Mouse (Mus musculus) heart, adult 18-20 months (tissue): ENCODE data around the gene Ptov1. TPM values are rescaled to one million over a fixed set of nuclear protein-coding genes. Genes with fewer than 3 reads are reported as not detected.

ENCODE experiments used
- DNase-seq, 2 experiments: peaks; one replicate each; pipeline ENCODE4 v3.0.0; 2021 to 2022; ENCODE audit warnings: mixed read lengths in 1 of 2
- total RNA-seq, 2 experiments: library from RNA; stranded (reverse); gene quantifications; 2 replicates each; pipeline ENCODE4 v1.2.3; 2021

The Ptov1 gene
- total RNA-seq, 2 experiments from 2014 or later: 173 to 184 TPM

GRCm38 (mm10) chr7:44841825-44842463 is 27.6 kb downstream of the Ptov1 start:
- no peak for DNase-seq

GRCm38 (mm10) chr7:44840426-44840825 is 29.2 kb downstream of the Ptov1 start:
- DNase-seq: no peak

GRCm38 (mm10) chr7:44839491-44840191 is 29.9 kb downstream of the Ptov1 start:
- peak in 1 of 2 experiments; percentile 51 for DNase-seq

GRCm38 (mm10) chr7:44839171-44839490 is 30.5 kb downstream of the Ptov1 start:
- DNase-seq: no peak

- DNase-seq: no peak
Observed at GRCm38 (mm10) chr7:44838073-44838472, 31.5 kb downstream of the Ptov1 start.

- no peak for DNase-seq
Observed at GRCm38 (mm10) chr7:44836423-44837053, 33.0 kb downstream of the Ptov1 start.

GRCm38 (mm10) chr7:44836016-44836404 is 33.6 kb downstream of the Ptov1 start:
- peak in 1 of 2 experiments; percentile 57 for DNase-seq

GRCm38 (mm10) chr7:44835373-44836015 is 34.1 kb downstream of the Ptov1 start:
- DNase-seq: no peak

- DNase-seq: no peak
Observed at GRCm38 (mm10) chr7:44832763-44833162, 36.8 kb downstream of the Ptov1 start.

- DNase-seq: no peak
Observed at GRCm38 (mm10) chr7:44828706-44829105, 40.9 kb downstream of the Ptov1 start.

GRCm38 (mm10) chr7:44826771-44827170 is 42.8 kb downstream of the Ptov1 start:
- DNase-seq: no peak

GRCm38 (mm10) chr7:44824872-44825271 is 44.7 kb downstream of the Ptov1 start:
- peak; percentile 77 to 94 for DNase-seq

GRCm38 (mm10) chr7:44823409-44823808 is 46.2 kb downstream of the Ptov1 start:
- DNase-seq: no peak

- DNase-seq: peak in 1 of 2 experiments; percentile 0
Observed at GRCm38 (mm10) chr7:44821666-44822448, 47.7 kb downstream of the Ptov1 start.

- no peak for DNase-seq
Observed at GRCm38 (mm10) chr7:44820525-44820924, 49.1 kb downstream of the Ptov1 start.

- peak in 1 of 2 experiments; percentile 36 for DNase-seq
Observed at GRCm38 (mm10) chr7:44819863-44820262, 49.7 kb downstream of the Ptov1 start.

- no peak for DNase-seq
Observed at GRCm38 (mm10) chr7:44819391-44819790, 50.2 kb downstream of the Ptov1 start.

GRCm38 (mm10) chr7:44818751-44819235 is 50.8 kb downstream of the Ptov1 start:
- DNase-seq: peak; percentile 69 to 77

GRCm38 (mm10) chr7:44818164-44818563 is 51.4 kb downstream of the Ptov1 start:
- DNase-seq: peak in 1 of 2 experiments; percentile 32

GRCm38 (mm10) chr7:44817441-44817840 is 52.1 kb downstream of the Ptov1 start:
- peak in 1 of 2 experiments; percentile 25 for DNase-seq

- DNase-seq: peak in 1 of 2 experiments; percentile 82
Observed at GRCm38 (mm10) chr7:44816470-44817021, 53.0 kb downstream of the Ptov1 start, which contains the start of gene Atf5. Atf5 (minus strand) TSS chr7:44816658.
